Mouse (Mus musculus) lung, postnatal 0 days (tissue): ENCODE results near the gene Myo16.

ENCODE experiments used
- CTCF ChIP-seq: IDR thresholded peaks from 2 replicates; pipeline ENCODE4 v1.5.1; 2016; ENCODE audit warnings: antibody characterized with exemption, mild to moderate bottlenecking
- EP300 ChIP-seq: IDR thresholded peaks from 2 replicates; pipeline ENCODE4 v1.6.1; 2016; ENCODE audit warnings: antibody characterized with exemption, mild to moderate bottlenecking, control low read depth

- TF ChIP-seq CTCF (no peak), EP300 (no peak)
Observed at GRCm38 (mm10) chr8:10671862-10672548, 518.3 kb downstream of the Myo16 start.
